ENCODE assay signal across 10 mouse cellular contexts in the genomic region with DNA sequence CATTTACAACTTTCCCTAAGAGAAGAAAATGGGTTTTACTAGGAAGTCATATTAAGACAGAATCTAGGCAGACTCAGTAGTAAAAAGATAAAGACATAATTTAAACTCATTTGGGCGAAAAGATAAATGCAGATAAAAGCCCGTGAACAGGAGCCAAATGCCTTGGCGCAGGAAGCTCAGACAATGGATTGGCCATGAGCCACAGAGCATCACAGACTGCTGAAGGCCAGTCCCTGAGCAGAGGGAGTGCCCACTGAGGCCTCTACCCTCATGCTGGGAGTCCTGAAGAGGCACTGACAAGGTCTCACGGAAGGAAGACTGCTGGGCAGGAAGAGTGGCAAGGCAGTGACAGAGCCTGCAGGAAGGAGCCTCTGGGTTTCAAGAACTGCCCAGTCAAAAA.
DNase-seq lines count a peak whose midpoint lies in the region; ATAC-seq and TF ChIP-seq lines count a peak whose summit lies in the region.
"Had no signal": no experiment of that assay in that cellular context is flagged by ENCODE, and none has a peak within 500 bp of the region (broad histone marks: within the 10 kb centered on the region; RNA-seq: fewer than 3 reads in every experiment).

No protein-coding gene starts in this region.

- H3K4me3 ChIP-seq in heart, embryonic 14.5 days (ENCODE audit: control insufficient read depth in 1 of 2, insufficient read depth in 1 of 2, low read depth in 1 of 2, low read length in 2 of 2), result no peak overlapping the region
- H3K4me3 ChIP-seq in myocyte, result no peak overlapping the region

- H3K27me3 ChIP-seq in heart, embryonic 14.5 days (ENCODE audit: control insufficient read depth, insufficient read depth, low read length), result no peaks in the 10 kb centered on the region
- peaks cover 16% of the 10 kb centered on the region for H3K27me3 ChIP-seq in myocyte (ENCODE audit: control insufficient read depth, insufficient read depth, insufficient read length)

- ATAC-seq in heart, embryonic 14.5 days (ENCODE audit: insufficient number of reproducible peaks, insufficient read depth, low FRiP score, low read depth), result peak; percentile 59; the same call in 1 of the 2 replicates
- ATAC-seq: Patski had no signal

- 0 out of 4 replicates have a peak overlapping the region, but pooled peaks of 1 of the 2 experiments have one; percentile 6 for H3K27ac ChIP-seq in heart, embryonic 14.5 days (replicated peaks in 1 of 2; ENCODE audit: control insufficient read depth in 1 of 2, insufficient read depth in 1 of 2, low read depth in 2 of 2, low read length in 2 of 2)
- H3K27ac ChIP-seq: macrophage had no signal

- H3K4me2 ChIP-seq in heart, embryonic 14.5 days (ENCODE audit: low read length), result no peak overlapping the region
- H3K4me2 ChIP-seq in myocyte (ENCODE audit: low read depth), result peak overlapping the region; percentile 5

- no peaks in the 10 kb centered on the region for H3K79me2 ChIP-seq in myocyte (ENCODE audit: control insufficient read depth, insufficient read depth)

- peak; percentile 14 for DNase-seq in ovary, postnatal 36 days (ENCODE audit: low spot score)
- DNase-seq in ovary, postnatal 10 days (ENCODE audit: low spot score), result no peak
- peak; percentile 12 for DNase-seq in liver
- no peak for DNase-seq in gastrocnemius, postnatal 10 days
- DNase-seq in T-cell, adult 2 months (ENCODE audit: low spot score), result no peak
- DNase-seq: cerebellum, adult 18-20 months had no signal

- H3K4me1 ChIP-seq in heart, embryonic 14.5 days (ENCODE audit: control insufficient read depth in 2 of 2, insufficient read depth in 2 of 2, low read length in 2 of 2), result peaks cover 5 to 7% of the 10 kb centered on the region in 2 experiments; a peak in 3 of 4 replicates

- H3K36me3 ChIP-seq in heart, embryonic 14.5 days (ENCODE audit: control insufficient read depth, insufficient read depth, low read length), result no peaks in the 10 kb centered on the region
- no peaks in the 10 kb centered on the region for H3K36me3 ChIP-seq in myocyte (ENCODE audit: control insufficient read depth, insufficient read depth)

- WGBS in heart, embryonic 14.5 days, result 39% methylated on average over 4 of the region's 4 CpGs

- no peaks in the 10 kb centered on the region for H3K9me3 ChIP-seq in heart, embryonic 14.5 days (ENCODE audit: control insufficient read depth, low read length)

- H3K9ac ChIP-seq in heart, embryonic 14.5 days (ENCODE audit: low read length), result no peak overlapping the region

- no peak for TF ChIP-seq POLR2A in myocyte (IDR thresholded peaks at IDR 0.05; ENCODE audit: insufficient read length, low read depth)

- no peak overlapping the region for H3ac ChIP-seq in myocyte (ENCODE audit: control insufficient read depth, insufficient read length)

TF ChIP-seq in myocyte, 11 proteins besides CTCF, POLR2A, EP300 and RAD21:
- TF ChIP-seq REST (IDR thresholded peaks at IDR 0.05; ENCODE audit: insufficient read depth, insufficient read length), result no peak
- no peak for TF ChIP-seq TCF3 (IDR thresholded peaks at IDR 0.05; ENCODE audit: insufficient read length, low read depth)
- no peak for TF ChIP-seq E2F4 (IDR thresholded peaks at IDR 0.05; ENCODE audit: insufficient read depth)
- TF ChIP-seq CEBPB (IDR thresholded peaks at IDR 0.05; ENCODE audit: insufficient read depth, poor library complexity, severe bottlenecking), result no peak
- no peak for TF ChIP-seq SRF (IDR thresholded peaks at IDR 0.05; ENCODE audit: control insufficient read depth, insufficient read length, low read depth)
- TF ChIP-seq USF1 (IDR thresholded peaks at IDR 0.05; ENCODE audit: low read depth), result no peak
- TF ChIP-seq POLR2AphosphoS2 (IDR thresholded peaks at IDR 0.05; ENCODE audit: insufficient read length, low read depth), result no peak
- no peak for TF ChIP-seq MYOD1 (IDR thresholded peaks at IDR 0.05; ENCODE audit: control insufficient read depth in 1 of 3, insufficient read length in 2 of 3, low read depth in 2 of 3)
- no peak for TF ChIP-seq TCF12 (IDR thresholded peaks at IDR 0.05; ENCODE audit: insufficient read depth, poor library complexity, severe bottlenecking)
- TF ChIP-seq MAX (IDR thresholded peaks at IDR 0.05; ENCODE audit: low read depth), result no peak
- TF ChIP-seq MYOG (IDR thresholded peaks at IDR 0.05; ENCODE audit: control insufficient read depth in 1 of 3, insufficient read depth in 1 of 3, insufficient read length in 2 of 3, low read depth in 2 of 3), result no peak

Comparison
In these comparisons a context has a peak if more than half of its experiments do, and no peak if none do; other contexts are left out.
1. DNase-seq: peak in ovary, postnatal 36 days (single experiment) and liver (single experiment); none in ovary, postnatal 10 days (single experiment), gastrocnemius, postnatal 10 days (single experiment) and T-cell, adult 2 months (single experiment).